Mouse (Mus musculus) brain, adult 10 weeks (tissue): Measurements from ENCODE around the gene Ccl9. TPM values are rescaled to one million over a fixed set of nuclear protein-coding genes. Genes with fewer than 3 reads are reported as not detected.

ENCODE experiments used
- polyA plus RNA-seq: library from polyadenylated mRNA; stranded (reverse); fragments of 350-450 nt; fragmentation: Illumina TruSeq; extraction: RNeasy Lipid Tissue Mini Kit (QIAGEN cat#74804); gene quantifications from one replicate; pipeline ENCODE4 v1.2.3, GENCODE M21; 2015; ENCODE audit warnings: low read depth, low replicate concordance

Gene Ccl9
- polyA plus RNA-seq = 3.1 TPM

DNA sequence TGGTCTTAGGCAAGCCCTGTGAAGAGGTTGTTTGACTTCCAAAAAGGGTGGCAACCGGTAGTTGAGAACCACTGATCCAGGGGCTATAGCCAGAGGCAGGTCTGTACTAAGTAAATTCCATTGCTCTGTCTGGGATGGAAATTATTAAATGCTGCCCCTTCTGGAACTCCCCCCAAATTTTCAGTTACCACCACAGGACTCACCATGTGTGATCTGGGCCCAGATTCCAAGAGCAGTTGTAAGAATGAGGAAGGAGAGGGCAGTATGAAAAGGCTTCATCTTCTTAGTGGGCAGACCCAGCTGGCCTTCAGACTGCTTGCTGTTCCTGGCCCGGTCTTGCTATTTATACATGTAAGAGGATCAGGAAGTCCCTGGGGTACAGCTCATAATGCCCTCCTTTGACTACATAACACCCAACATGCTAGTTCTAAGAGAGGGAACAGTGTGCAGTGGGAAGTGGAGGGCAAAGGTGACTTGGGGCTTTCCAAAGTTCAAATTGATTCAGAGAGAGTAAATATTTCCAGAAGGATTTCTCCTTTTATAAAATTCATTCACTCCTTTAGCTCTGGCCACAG is at the start of gene Ccl9:
Ccl9 (minus strand) TSS at position 451 of the 575 bp plus-strand sequence.

DNA sequence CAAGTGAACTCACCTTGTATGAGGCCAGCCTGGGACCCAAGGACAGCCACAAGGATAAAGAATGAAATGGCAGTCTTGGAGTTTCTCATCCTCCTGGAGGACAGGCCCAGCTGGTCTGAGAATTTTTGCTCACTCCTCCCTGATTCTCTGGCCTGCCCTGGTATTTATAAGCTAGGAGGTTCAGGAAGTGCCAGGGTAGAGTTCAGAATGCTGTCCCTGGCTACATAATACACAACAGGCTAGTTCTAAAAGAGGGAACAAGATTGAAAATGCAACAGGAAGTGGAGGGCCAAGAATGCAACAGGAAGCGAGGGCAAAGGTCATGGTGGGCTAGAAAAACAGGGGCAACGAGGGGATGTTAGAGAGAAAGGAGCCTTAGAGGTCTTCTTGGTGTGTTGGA is 14.4 kb upstream of the Ccl9 start, which contains the start of gene Ccl6:
Ccl6 (minus strand) TSS at position 235 of the 400 bp plus-strand sequence.

DNA sequence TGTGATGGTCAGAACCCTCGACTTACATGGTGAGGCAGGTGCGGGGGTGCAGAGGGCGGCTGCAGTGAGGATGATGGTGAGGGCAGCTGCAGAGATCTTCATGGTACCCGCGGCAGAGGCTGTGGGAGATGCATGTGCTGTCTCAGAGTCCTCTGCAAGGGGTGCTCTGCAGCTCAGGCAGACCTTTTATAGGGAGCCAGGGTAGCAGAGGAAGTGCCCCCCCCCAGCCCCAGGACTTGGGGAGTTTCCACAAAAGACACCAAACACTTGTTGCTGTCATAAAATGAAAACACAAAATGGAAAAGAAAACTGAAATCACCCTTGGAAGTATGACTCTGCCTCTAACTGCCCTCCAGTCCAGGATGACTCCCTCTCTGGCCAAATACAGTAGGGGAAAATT is 48.1 kb downstream of the Ccl9 start, which contains the start of gene Ccl5:
Ccl5 (minus strand) TSS at position 159 of the 400 bp plus-strand sequence.

Other genes with a start within 250 kb of the Ccl9 start
- gene Rasl10b, start 169.5 kb downstream of the Ccl9 start, polyA plus RNA-seq = 199 TPM
- 0.39 TPM for gene Gas2l2, start 149.2 kb downstream of the Ccl9 start, polyA plus RNA-seq
- 0.70 TPM for gene 1700020L24Rik, start 141.0 kb downstream of the Ccl9 start, polyA plus RNA-seq
- gene Mmp28, start 115.6 kb downstream of the Ccl9 start, polyA plus RNA-seq = 2.2 TPM
- 48.3 TPM for gene Taf15, start 105.5 kb downstream of the Ccl9 start, polyA plus RNA-seq
- gene Heatr9, start 56.5 kb downstream of the Ccl9 start, polyA plus RNA-seq = not detected
- gene Ccl5, start 48.1 kb downstream of the Ccl9 start, polyA plus RNA-seq = not detected
- 2.6 TPM for gene Ccl6, start 14.5 kb upstream of the Ccl9 start, polyA plus RNA-seq
- gene Rpl9-ps1, start 67.0 kb upstream of the Ccl9 start, polyA plus RNA-seq = not detected
- not detected for gene Ccl3, start 70.7 kb upstream of the Ccl9 start, polyA plus RNA-seq
- not detected for gene Ccl4, start 83.9 kb upstream of the Ccl9 start, polyA plus RNA-seq
- gene Wfdc17, start 125.4 kb upstream of the Ccl9 start, polyA plus RNA-seq = 1.2 TPM
- gene Wfdc18, start 130.4 kb upstream of the Ccl9 start, polyA plus RNA-seq = 6.4 TPM
- gene Wfdc21, start 168.3 kb upstream of the Ccl9 start, polyA plus RNA-seq = not detected
- 9.1 TPM for gene Heatr6, start 175.1 kb upstream of the Ccl9 start, polyA plus RNA-seq